Mouse (Mus musculus) liver, adult 2 months (tissue): ENCODE data around the gene Ezh1.

ENCODE experiments used
- CTCF ChIP-seq: fragments of 200-500 bp; IDR thresholded peaks from 2 replicates; pipeline ENCODE4 v1.5.1; 2011; ENCODE audit warnings: low read depth, low read length, control low read depth
- POLR2A ChIP-seq: fragments of 200-500 bp; IDR thresholded peaks from 2 replicates; pipeline ENCODE4 v1.6.1; 2011; ENCODE audit warnings: low read length, control low read depth; ENCODE audit not compliant: insufficient read depth; ENCODE audit errors: extremely low read depth

DNA sequence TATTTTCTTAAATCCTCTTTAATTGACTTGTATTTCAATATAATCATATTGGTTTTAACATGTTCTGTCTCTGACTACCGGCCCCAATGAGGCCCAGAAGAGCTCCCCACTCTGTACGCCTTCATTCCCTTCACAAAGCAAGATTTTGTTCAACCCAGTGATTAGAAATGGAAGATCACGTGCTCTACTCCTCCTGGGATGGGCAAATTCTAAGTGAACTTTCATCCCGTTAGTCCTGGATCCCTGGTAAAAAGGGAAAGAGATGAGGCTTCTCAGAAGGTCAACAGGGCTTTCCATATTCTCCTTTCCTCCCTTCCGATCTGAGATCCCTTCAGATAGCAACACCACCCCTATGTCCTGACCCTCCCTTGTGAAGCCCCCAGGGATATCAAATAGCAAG, 4.3 kb upstream of the Ezh1 start:
- no peak for TF ChIP-seq CTCF
- TF ChIP-seq POLR2A: no peak
